ENCODE assay signal across 28 mouse cellular contexts in the genomic region with DNA sequence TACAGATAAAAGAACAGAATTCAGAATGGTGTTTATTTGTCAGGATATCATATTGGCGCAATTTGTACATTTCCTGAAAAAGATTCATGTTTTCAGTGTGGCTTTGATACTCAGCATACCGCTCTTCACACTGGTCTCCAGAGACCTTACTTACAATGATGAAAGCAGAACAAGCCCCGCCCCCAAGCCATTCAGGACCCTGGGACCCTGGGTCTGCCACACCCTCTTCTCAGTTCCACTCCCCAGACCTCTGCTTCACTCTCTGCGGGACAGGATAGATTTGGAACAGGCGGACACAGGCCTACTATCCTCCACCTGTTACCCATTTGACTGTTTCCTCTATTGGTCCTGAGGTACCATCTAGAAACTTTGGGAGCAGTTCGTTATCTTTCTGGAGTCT. TPM values are rescaled to one million over a fixed set of nuclear protein-coding genes. Genes with fewer than 3 reads are reported as not detected.
DNase-seq lines count a peak whose midpoint lies in the region; ATAC-seq and TF ChIP-seq lines count a peak whose summit lies in the region.
"Had no signal": no experiment of that assay in that cellular context is flagged by ENCODE, and none has a peak within 500 bp of the region (broad histone marks: within the 10 kb centered on the region; RNA-seq: fewer than 3 reads in every experiment).

No protein-coding gene starts in this region.

- DNase-seq in embryo, embryonic 10.5 days (ENCODE audit: low spot score), result peak; percentile 18
- DNase-seq in embryo, embryonic 10 days (ENCODE audit: low spot score), result no peak
- no peak for DNase-seq in stomach, postnatal 0 days (ENCODE audit: low spot score)
- peak; percentile 87 for DNase-seq in ZHBTc4 (ENCODE audit: low read depth, low spot score)
- DNase-seq in thymus, postnatal 14 days, result no peak
- no peak for DNase-seq in forebrain, embryonic 14.5 days (ENCODE audit: low spot score)
- DNase-seq: adrenal gland, adult 2 months; adrenal gland, postnatal 14 days; cerebellum, adult 11 months; cerebellum, adult 2 months; cerebellum, adult 9-11 months; cerebellum, postnatal 25 days; forebrain, postnatal 0 days; gastrocnemius, adult 2 months; gastrocnemius, postnatal 14 days; heart, adult 18-20 months; heart, postnatal 10 days; heart, postnatal 4 days had no signal

- no peak for TF ChIP-seq CTCF in stomach, postnatal 0 days (IDR thresholded peaks at IDR 0.05; ENCODE audit: low read depth)

- no peak overlapping the region for H3K9ac ChIP-seq in stomach, embryonic 15.5 days
- no peak overlapping the region for H3K9ac ChIP-seq in stomach, postnatal 0 days (ENCODE audit: low read length)
- H3K9ac ChIP-seq in forebrain, embryonic 14.5 days (ENCODE audit: low read length), result no peak overlapping the region
- H3K9ac ChIP-seq: forebrain, embryonic 13.5 days; forebrain, postnatal 0 days; heart, embryonic 12.5 days; heart, embryonic 15.5 days; hindbrain, embryonic 14.5 days had no signal

- no peak overlapping the region for H3K27ac ChIP-seq in stomach, embryonic 15.5 days
- H3K27ac ChIP-seq in stomach, postnatal 0 days (replicated peaks), result no peak overlapping the region
- no peak overlapping the region for H3K27ac ChIP-seq in forebrain, embryonic 14.5 days (ENCODE audit: low read depth, low read length)
- H3K27ac ChIP-seq: forebrain, embryonic 10.5 days; forebrain, embryonic 13.5 days; gastrocnemius, adult 2 months; heart, embryonic 15.5 days; hindbrain, embryonic 14.5 days; hindbrain, postnatal 0 days had no signal

- no peaks in the 10 kb centered on the region for H3K36me3 ChIP-seq in stomach, embryonic 15.5 days
- no peaks in the 10 kb centered on the region for H3K36me3 ChIP-seq in stomach, postnatal 0 days (ENCODE audit: control insufficient read depth, insufficient read depth, low read length)
- H3K36me3 ChIP-seq in forebrain, embryonic 14.5 days (ENCODE audit: control insufficient read depth, insufficient read depth, low read length), result no peaks in the 10 kb centered on the region
- H3K36me3 ChIP-seq: forebrain, embryonic 10.5 days; heart, embryonic 12.5 days; heart, embryonic 15.5 days had no signal

- no peaks in the 10 kb centered on the region for H3K27me3 ChIP-seq in stomach, embryonic 15.5 days (replicated peaks)
- H3K27me3 ChIP-seq in stomach, postnatal 0 days (ENCODE audit: control insufficient read depth, insufficient read depth, low read length), result no peaks in the 10 kb centered on the region
- no peaks in the 10 kb centered on the region for H3K27me3 ChIP-seq in forebrain, embryonic 14.5 days (replicated peaks; ENCODE audit: control insufficient read depth, insufficient read depth, low read length)
- H3K27me3 ChIP-seq: forebrain, embryonic 13.5 days; heart, embryonic 12.5 days; heart, embryonic 15.5 days had no signal

- ATAC-seq in stomach, embryonic 15.5 days (ENCODE audit: insufficient read depth, low FRiP score, low read depth), result 0 out of 2 replicates have a peak, but pooled peaks have one; percentile 22
- no peak for ATAC-seq in stomach, postnatal 0 days (ENCODE audit: low FRiP score, low TSS enrichment)
- no peak for ATAC-seq in forebrain, embryonic 14.5 days
- ATAC-seq: forebrain, embryonic 13.5 days; forebrain, postnatal 0 days; hindbrain, postnatal 0 days; inflammation-experienced regulatory T-cells, adult 6 months; intestine, embryonic 16.5 days had no signal

- H3K4me3 ChIP-seq in stomach, embryonic 15.5 days (replicated peaks), result no peak overlapping the region
- H3K4me3 ChIP-seq in stomach, postnatal 0 days (ENCODE audit: low read depth, low read length), result no peak overlapping the region
- H3K4me3 ChIP-seq in forebrain, embryonic 14.5 days (ENCODE audit: low read depth, low read length), result no peak overlapping the region
- H3K4me3 ChIP-seq: forebrain, embryonic 10.5 days; forebrain, embryonic 13.5 days; gastrocnemius, adult 2 months; heart, embryonic 12.5 days; heart, embryonic 15.5 days had no signal

- H3K4me2 ChIP-seq in stomach, embryonic 15.5 days, result no peak overlapping the region
- no peak overlapping the region for H3K4me2 ChIP-seq in stomach, postnatal 0 days (replicated peaks; ENCODE audit: low read depth)
- no peak overlapping the region for H3K4me2 ChIP-seq in forebrain, embryonic 14.5 days (ENCODE audit: low read length)
- H3K4me2 ChIP-seq: forebrain, embryonic 13.5 days; heart, embryonic 12.5 days; heart, embryonic 15.5 days; hindbrain, embryonic 14.5 days had no signal

- no peaks in the 10 kb centered on the region for H3K4me1 ChIP-seq in stomach, embryonic 15.5 days
- no peaks in the 10 kb centered on the region for H3K4me1 ChIP-seq in stomach, postnatal 0 days (replicated peaks; ENCODE audit: control insufficient read depth, insufficient read depth)
- H3K4me1 ChIP-seq in forebrain, embryonic 14.5 days (ENCODE audit: control insufficient read depth, insufficient read depth, low read length), result no peaks in the 10 kb centered on the region
- H3K4me1 ChIP-seq: forebrain, embryonic 13.5 days; heart, embryonic 12.5 days; heart, embryonic 15.5 days had no signal

- no peak for TF ChIP-seq EP300 in stomach, postnatal 0 days (optimal IDR thresholded peaks at IDR 0.05)

- 67% methylated on average over 6 of the region's 6 CpGs for WGBS in stomach, embryonic 15.5 days
- WGBS in stomach, postnatal 0 days, result 78% methylated on average over 6 of the region's 6 CpGs
- 70% methylated on average over 6 of the region's 6 CpGs for WGBS in forebrain, embryonic 14.5 days

- no peaks in the 10 kb centered on the region for H3K9me3 ChIP-seq in stomach, embryonic 15.5 days
- H3K9me3 ChIP-seq in stomach, postnatal 0 days (ENCODE audit: control insufficient read depth, low read length), result no peaks in the 10 kb centered on the region
- no peaks in the 10 kb centered on the region for H3K9me3 ChIP-seq in forebrain, embryonic 14.5 days (replicated peaks; ENCODE audit: control insufficient read depth, low read length)
- H3K9me3 ChIP-seq: forebrain, embryonic 10.5 days; forebrain, embryonic 13.5 days; heart, embryonic 12.5 days; heart, embryonic 15.5 days had no signal

RNA-seq across cellular contexts. Expression of gene Oit1, which starts 27.4 kb away (rescaled TPM):
- polyA plus RNA-seq in stomach, embryonic 15.5 days (2015; fragmentation: Nextera tagmentation; extraction: Ambion mirVana), result 14.5 and 17.8 TPM in 2 replicates
- polyA plus RNA-seq in stomach, postnatal 0 days (2015; fragmentation: Nextera tagmentation; extraction: Ambion mirVana), result 57.9 and 66.2 TPM in 2 replicates
- polyA plus RNA-seq in forebrain, embryonic 14.5 days (2014; fragmentation: Nextera tagmentation; extraction: Ambion mirVana), result not detected in 2 replicates
- polyA plus RNA-seq: adrenal gland, adult 2 months; cerebellum, adult 2 months; forebrain, embryonic 13.5 days; frontal cortex, adult 2 months; heart, embryonic 12.5 days; hindbrain, embryonic 14.5 days; inflammation-experienced regulatory T-cells, adult 6 months had no signal

Comparison
In these comparisons a context has a peak if more than half of its experiments do, and no peak if none do; other contexts are left out.
1. DNase-seq: peak in embryo, embryonic 10.5 days (single experiment) and ZHBTc4 (single experiment); none in embryo, embryonic 10 days (single experiment), stomach, postnatal 0 days (single experiment), thymus, postnatal 14 days (single experiment) and forebrain, embryonic 14.5 days (single experiment).
2. RNA of gene Oit1, which starts 27.4 kb away (polyA plus RNA-seq): 57.9 to 66.2 TPM in stomach, postnatal 0 days and 14.5 to 17.8 TPM in stomach, embryonic 15.5 days; not detected in forebrain, embryonic 14.5 days; every median in the first group is over 10 times any median in the second.